Mouse (Mus musculus): ENCODE measurements around the gene Ric8a.

- TF ChIP-seq RAD21 (IDR thresholded peaks at IDR 0.05; ENCODE audit: low read depth, low read length) (no peak), POLR2AphosphoS2 (IDR thresholded peaks at IDR 0.05; ENCODE audit: low read length) (no peak), CTCF (IDR thresholded peaks at IDR 0.05 in 2 of 3, conservative IDR thresholded peaks at IDR 0.05 in 1 of 3; ENCODE audit: control insufficient read depth in 1 of 3, insufficient read depth in 1 of 3, low read depth in 2 of 3, low read length in 3 of 3, poor library complexity in 1 of 3, severe bottlenecking in 1 of 3) (no peak), ZNF384 (IDR thresholded peaks at IDR 0.05; ENCODE audit: low read depth, low read length) (no peak), EP300 (IDR thresholded peaks at IDR 0.05; ENCODE audit: low read depth in 1 of 2, low read length in 2 of 2) (no peak), ZKSCAN1 (IDR thresholded peaks at IDR 0.05; ENCODE audit: low read depth, low read length) (no peak), POLR2A (IDR thresholded peaks at IDR 0.05; ENCODE audit: control insufficient read depth in 1 of 2, insufficient read depth in 1 of 2, low read depth in 1 of 2, low read length in 2 of 2, poor library complexity in 1 of 2) (no peak), ETS1 (IDR thresholded peaks at IDR 0.05; ENCODE audit: low read depth, low read length) (no peak), NRF1 (IDR thresholded peaks at IDR 0.05; ENCODE audit: insufficient read depth, low read depth, low read length, poor library complexity, severe bottlenecking) (no peak), E2F4 (IDR thresholded peaks at IDR 0.05; ENCODE audit: borderline replicate concordance, low read depth, low read length) (no peak), ZC3H11A (IDR thresholded peaks at IDR 0.05; ENCODE audit: low read depth, low read length) (no peak), TCF12 (IDR thresholded peaks at IDR 0.05; ENCODE audit: low read depth, low read length) (no peak), MEF2A (IDR thresholded peaks at IDR 0.05; ENCODE audit: extremely low read depth, insufficient replicate concordance, low read depth, low read length, poor library complexity, severe bottlenecking) (no peak), MAX (IDR thresholded peaks at IDR 0.05; ENCODE audit: low read length) (no peak)
Observed at GRCm38 (mm10) chr7:140835758-140836087, 21.0 kb upstream of the Ric8a start.
